Mouse (Mus musculus) 416B (cell line): ENCODE measurements around the gene Ubash3b.

Experiments used
- DNase-seq: peaks from one replicate; pipeline ENCODE4 v3.0.0; 2011; ENCODE audit warnings: low read depth

Gene Ubash3b

DNA sequence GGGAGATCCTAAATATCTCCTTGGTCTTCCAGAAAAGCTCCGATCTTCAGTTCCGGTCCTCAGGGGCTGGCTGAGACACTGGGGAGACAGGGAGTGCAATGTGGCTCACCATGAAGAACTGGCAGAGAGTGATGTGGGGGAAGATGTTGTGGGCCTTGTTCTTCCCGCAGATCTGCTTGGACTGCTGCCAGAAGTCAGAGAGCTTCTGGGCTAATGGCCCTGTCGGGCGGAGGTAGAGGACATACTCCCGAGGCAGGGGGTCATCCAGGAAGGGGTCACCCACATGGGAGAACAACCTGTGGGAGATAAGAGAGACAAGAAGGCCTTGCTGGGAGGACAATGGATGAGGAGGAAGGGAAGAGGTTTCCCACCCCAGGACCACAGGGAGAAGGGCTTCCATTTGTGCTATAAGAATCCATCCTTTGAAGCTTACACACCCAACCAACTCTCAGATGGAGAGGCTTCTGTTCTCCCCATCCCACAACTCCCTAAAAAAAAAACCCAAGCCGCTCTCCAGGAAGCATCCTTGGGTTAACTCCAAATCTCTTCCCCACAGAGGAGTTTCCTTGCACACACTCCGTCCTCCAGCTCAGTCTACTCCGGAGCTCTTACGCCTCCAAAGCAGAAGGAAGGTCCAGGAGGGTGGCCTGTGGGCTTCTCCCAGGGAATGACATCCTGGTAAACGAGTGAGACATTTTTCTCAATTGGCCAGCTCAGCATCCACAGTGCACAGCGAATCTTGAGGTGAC, 111.0 kb downstream of the Ubash3b start:
- DNase-seq: no peak

DNA sequence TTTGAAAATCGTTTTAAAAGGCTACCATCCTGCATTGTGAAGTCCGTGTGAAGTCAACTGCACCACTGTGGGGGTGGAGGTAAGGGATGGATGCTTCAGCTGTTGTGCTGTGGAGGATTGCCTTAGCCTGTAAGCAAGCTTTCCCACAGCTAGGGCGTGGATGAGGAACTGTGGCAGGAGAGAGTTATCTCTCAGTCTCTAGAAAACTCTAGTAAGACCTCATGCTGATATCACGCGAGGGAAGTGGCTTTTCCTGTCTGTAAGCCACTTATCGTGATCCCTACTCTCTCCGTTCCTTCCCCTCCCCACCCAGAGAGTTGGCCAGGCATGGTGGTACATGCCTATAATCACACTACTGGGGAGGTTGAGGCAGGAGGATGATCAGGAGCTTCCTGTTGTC, 112.2 kb downstream of the Ubash3b start:
- DNase-seq: peak; percentile 51

DNA sequence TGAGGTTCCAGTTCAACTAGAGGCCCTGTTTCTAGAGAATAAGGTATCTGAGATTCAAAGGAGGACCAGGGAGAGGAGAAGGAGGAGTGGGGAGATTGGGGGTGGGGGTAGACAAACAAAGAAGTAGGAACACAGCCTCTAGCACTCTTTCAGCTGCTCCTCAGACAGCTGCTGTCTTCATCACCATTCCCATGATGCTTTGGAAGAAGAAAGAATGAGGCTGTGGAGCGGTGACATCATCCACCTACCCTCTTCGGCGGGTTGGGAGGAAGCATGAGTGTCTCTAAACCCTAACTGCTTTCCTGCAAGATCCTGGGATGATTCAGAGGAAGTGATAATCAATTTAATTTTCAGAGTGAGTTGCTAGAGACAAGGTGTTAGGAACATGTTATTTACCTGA, 112.7 kb downstream of the Ubash3b start:
- peak; percentile 63 for DNase-seq

DNA sequence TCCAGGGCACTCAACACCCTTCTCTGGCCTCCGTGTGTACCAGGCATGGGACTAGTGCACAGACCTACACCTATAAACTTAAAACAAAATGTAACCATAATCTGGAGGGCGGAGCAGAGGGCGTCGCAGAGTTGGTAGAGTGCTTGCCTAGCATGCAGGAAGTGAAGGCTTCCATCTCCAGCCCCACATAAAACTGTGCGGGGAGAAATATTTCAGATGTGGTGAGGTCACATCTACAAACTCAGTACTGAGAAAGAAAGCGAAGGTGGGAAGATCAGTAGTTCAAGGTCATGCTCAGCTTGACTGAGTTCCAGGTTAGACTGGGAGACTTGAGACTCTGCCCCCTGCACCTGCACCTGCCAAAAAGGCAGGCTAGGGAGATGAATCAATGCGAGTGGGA, 113.3 kb downstream of the Ubash3b start:
- DNase-seq: no peak

DNA sequence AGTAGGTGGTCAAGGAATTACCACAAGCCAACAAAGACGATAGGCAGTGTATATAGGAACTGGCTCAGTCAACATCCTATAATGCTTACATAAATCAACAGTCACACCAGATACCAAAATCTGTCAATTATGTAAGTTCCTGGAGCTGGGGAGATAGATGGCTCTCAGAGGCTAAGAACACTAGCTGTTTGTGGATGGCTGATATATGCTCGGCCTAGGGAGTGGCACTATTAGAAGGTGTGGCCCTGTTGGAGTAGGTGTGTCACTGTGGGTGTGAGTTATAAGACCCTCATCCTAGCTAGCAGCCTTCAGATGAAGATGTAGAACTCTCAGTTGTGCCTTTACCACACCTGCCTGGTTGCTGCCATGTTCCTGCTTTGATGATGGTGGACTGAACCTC, 113.8 kb downstream of the Ubash3b start:
- DNase-seq: no peak

DNA sequence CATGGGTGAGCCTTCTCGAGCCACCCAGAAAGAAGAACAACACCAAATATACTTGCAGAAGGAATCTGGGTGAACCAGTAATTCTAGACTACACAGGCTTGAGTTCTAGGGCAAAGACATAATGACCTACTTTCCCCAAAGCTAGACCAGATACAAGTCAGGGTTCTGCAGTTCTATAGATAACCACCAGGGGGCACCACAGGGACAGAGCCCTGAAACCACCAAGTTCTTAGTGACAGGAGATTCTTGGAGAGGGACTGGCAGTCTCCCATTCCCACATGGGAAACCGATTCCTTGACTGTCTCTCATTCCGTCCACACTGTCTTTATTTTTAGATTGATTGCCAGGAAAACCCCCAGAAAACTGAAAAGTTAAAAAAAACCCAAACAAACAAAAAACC, 116.9 kb downstream of the Ubash3b start:
- peak; percentile 83 for DNase-seq

DNA sequence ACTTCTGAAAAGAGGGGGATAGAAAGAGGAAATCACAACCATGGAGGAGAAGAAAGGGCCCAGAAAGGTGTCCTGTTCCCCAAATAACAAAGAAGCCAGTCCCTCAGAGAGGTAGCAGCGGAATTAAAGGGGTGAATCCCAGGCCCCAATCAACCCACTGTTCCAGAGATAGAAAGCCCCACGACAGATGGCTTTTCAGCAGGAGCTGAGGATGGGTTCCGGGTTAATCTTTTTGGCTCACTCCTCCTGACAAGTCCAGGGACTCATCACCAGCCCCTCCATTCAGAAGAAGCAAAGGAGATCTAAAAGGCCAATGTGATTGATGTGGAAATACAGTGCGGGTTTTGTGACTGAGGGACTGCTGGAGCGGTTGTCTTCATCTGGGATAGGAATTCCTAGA, 117.9 kb downstream of the Ubash3b start:
- no peak for DNase-seq

DNA sequence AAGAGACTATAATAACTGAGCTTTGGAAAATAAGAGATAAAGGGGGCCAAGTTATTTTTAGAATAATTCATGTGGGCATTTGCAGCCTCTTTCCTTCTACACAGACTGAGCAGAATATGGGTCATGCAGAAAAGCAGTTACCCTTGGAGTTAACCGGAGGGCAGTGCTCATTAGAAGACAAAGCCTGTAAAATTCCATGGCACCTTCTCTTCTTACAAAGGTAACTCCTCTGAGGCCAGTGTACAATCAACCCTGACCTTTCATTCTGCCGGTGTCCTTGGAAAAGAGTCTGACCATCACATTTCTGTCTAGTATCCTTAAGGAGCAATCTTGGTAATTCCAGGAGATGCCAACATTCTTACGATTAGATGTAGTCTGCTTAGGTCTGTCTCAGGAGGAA, 120.1 kb downstream of the Ubash3b start:
- DNase-seq: no peak

DNA sequence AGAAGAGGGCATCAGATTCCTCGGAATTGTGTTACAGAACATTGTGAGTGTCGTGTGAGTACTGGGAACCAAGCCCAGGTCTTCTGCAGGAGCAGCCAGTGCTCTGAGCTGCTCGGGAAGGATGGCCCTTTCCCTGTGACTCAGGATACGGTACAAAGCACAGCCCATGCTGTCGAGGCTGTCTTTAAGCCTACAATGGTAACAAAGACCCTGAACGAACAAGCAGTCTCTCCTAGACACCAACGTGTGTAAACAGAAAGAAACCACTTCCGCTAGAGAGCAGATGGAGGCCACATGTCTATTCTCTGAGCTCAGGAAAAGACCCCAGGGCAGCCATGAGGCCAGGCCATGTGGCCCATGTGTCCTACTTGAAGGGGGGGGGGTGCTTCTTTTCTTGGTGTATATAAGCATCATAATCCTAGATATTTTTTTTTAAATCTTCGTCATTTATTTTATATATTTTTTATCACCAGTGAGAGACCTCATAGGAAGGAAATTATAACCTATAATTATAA, 123.3 kb downstream of the Ubash3b start:
- no peak for DNase-seq

DNA sequence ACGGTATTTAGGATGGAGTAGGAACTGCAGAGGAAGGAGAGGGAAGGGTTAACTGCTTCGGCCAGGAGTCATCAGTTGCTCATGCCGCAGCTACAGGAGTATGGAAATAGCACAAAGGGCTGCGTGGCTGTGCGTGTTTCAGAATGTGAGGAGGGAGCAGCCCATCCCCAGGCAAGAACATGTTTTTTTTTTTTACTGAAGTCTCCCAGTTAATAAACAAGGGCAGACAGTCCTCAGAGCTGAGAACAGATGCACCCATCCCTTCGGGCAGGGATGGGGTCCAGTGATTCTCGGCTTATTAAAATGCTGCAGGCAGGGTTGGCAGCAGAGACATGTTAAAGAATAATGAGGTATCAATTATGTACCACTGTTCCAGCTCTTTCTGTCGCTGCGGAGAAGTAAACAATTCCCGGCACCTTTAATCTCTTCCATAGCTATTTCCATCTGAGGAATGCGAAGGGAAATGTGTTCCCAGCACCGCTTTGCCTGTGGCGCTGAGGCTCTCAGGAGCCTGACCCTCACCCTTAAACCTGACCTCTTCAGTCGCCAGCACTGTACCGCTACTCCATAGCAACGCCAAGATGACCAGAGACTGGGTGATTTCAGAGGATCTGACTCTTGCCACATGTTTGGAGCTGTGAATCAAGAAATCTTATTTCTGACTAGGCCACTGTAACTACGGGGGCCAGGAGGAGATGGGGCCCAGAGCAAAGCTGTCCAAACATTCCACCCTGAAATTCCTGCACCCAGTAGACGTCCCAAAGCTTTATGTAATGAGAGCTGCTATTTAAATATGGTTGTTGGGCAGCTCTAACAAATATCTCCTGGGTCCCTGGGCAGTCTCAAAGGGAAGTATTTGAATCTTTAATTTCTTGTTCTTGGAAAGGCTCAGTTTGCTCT, 129.7 kb downstream of the Ubash3b start:
- DNase-seq: no peak

DNA sequence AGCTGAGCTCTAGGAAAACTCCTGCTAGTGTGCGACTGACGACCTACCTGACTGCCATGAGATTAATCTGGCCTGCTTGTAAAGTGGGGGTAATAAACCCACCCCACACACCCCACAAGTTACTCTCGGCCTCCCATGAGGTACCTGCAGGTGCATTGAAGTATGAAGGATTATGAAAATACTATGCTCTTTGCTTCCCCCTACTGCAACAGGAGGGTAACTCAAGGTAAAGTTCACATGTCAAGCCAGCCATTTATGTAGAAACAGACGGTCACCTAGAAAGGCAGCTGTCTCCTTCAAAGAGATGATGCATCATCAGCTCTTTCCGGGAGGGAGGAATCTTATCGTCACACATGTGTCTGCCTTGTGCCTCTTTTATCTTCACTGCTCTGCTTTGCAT, 131.7 kb downstream of the Ubash3b start:
- peak; percentile 20 for DNase-seq

DNA sequence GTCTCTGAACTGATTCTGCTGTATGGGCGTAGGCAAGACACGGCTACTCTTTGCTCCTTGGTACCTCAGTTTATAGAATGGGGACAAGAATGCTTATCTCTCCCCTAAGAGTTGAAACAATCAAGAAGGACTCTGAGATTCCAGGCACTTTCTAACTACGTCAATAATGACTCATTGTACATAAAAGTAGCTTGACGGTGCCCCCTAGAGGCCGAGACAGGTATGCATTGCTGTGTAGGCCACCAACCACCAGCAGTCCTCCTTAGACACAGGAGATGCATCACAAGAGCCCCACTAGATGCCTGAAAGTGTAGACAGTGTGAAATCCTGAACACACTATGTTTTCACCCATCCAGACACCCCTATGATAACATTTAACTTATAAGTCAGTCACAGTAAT, 133.0 kb downstream of the Ubash3b start:
- DNase-seq: peak; percentile 75

DNA sequence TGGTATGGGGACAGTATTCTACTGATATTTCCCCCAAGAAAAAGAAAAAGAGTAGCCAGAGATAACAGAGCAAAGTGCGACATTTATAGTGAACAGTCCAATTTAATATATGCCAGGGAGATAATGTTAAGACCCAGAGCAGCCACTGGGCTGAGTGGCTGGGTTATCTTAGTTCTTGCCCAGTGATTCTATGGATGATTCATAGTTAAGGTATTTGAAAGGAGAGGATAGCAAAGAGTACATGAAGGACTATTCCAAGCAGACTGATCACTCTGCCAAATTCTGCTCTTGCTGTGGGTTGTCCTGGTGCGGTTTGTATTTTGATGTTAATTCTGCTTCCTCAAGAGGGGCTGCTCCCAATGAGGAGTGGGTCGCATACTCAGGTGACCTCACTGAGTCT, 139.8 kb downstream of the Ubash3b start:
- DNase-seq: no peak

DNA sequence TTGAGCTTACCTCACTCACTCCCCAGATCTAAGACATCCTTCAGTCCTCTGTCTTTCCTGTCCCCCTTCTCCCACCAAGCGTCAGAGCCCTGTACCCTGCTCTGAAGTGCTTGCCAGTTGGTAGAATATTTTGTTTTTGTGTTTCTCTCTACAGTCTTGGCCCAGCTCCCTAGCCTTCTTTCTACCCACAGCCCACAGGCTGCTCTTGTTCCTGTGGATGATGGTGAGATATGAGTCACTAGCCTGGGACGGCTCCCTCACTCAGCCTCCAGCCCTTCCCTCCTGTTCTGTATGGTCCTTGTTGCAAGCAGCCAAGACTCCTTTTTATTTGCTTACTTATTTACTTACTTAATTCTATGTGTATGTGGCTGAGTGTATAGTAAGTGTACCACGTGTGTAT, 141.0 kb downstream of the Ubash3b start:
- DNase-seq: peak; percentile 8

DNA sequence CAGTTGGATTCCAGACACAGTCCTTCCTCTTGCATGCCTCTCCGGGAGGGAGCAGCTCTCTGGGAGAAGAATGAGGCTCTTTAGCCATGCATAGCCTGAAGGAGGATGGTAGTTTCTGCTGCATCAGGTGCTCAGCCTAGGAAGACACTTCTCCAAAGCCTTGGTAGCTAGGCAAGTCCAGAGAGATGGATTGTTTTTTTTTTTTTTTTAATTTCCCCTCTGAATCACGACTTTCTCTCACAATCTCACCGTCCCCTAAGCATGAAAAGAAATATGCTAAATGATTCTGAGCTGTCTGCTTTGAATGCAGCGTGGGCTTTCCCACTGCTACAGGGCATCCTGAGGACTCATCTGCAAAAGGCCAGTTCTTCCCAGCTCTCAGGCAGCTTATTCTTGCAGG, 147.0 kb downstream of the Ubash3b start:
- DNase-seq: no peak

DNA sequence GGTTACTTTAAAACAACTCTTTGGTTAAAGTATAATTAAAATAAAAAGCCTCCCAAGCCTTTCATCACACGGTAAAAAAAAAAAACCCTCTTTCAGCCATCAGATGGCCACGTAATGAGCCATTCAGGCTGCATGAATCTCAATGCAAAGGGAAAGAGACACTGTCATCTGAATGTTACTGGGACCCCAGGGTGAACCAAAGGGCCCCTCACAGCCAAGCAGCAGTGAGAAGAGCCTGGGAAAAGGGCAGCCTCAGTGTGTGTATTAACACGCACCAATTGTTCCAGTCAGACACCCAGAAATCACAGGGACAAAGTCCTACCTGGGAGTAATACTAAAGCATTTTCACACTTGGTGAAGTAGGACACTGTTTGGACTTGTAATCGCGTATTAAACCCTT, 149.0 kb downstream of the Ubash3b start:
- no peak for DNase-seq

DNA sequence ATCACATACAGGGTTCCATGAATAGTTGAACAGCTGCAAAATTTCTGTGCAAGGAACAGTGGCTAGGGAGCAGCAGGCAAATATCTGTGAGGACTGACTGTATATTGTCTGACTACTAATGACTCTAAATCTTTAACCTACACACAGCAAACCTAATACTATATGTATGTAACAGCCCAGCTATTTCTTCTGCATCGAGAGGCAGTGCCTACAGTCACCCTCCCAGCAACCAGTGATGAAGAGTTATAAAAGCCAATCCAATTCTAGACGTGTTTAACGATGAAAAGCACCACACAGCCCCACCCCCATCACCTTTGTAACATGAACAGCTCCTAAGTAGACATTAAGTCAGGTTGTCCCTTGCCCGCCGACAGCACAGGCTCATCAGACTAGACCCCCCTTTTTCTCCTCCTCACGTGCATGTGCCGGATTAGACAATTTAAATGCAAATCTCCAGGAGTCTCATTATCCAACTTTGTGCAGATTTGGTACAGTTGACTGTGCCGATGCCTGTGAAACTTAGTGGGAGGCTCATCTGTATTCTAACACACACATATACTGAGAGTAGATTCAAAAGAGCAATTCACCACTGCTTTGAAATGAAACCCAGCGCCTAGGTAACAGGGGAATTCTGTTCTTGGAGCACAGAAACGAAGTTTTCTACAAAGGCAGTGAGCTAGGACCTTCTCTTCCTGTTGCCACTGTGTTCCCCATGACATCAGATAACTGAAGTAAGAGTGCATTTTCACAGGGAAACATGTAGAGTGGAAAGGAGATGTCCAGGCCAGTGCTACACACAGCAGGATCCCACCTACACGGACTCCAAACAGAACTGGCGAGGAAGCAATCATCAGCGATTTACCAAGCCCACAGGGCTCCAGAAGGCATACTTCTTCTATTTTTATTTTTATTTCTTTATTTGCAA, 149.7 kb downstream of the Ubash3b start:
- DNase-seq: no peak

DNA sequence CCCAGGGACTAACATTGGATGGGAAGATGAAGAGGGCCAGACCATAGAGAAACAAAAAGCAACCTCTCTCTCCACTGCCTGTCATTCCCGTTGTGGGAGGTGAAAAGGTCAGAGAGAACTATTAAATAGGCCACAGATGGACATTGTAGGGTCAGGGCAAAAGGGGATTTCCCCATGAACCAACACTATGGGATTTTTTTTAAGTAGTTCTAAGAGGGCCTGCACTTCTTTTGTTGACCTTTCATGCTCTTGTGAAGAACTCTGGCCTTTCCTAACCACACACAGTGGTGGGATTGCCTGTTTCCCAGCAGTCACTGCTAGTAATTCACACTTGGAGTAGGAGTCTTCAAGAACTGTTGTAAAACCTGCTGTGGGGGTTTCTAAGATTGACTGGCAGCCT, 153.7 kb downstream of the Ubash3b start:
- DNase-seq: no peak

DNA sequence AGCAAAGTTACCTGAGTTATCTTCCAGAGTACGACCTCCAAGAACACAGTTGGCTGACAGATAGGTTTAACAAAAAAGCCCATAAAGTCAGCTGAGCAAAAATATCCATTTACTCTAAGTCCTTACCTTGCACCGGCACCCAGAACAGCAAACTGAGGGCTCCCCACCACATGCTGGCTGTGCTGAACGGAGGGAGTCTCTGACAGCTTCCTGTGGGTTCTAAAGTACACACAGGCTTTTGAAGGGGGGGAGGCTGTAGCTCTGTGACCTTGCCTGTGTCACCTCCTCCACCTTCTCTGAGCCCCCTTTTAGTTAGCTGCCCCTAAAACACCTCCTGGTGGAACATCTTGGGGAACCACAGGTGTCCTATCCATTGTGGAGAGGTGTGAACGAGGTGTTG, 157.1 kb downstream of the Ubash3b start, which contains the start of gene Crtam:
Crtam (minus strand) TSS at position 214 of the 400 bp plus-strand sequence.
- DNase-seq: no peak

DNA sequence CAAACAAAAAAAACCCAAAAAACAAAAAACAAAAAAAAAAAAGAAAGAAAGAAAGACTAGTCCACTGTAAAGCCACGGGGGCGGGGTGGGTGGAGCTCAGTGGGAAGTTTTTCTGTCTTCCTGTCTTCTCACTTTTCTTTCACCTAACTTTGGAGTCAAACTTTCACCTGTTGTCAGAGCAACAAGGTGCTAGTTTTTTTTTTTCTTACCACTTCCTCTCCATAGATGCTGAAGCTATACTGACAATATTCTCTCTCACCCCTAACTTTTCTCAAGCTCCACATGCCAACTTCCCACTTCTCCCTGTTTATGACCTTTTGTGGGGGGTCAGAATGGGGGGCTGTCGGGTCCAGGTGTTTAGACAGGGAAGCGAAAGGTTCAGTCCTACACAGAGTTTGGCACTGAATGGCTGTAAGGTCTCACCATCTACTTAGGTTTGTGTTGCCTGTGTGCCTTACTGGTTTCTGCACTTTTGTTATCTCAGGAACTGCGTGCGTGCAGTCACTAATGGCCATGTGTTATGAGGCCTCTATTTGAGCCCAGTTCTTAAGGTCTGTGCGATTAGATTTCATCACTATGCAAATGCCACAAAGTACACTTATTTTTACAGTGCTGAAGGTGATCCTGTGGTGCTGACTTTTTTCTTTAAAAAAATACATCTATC, 164.2 kb downstream of the Ubash3b start:
- DNase-seq: no peak

DNA sequence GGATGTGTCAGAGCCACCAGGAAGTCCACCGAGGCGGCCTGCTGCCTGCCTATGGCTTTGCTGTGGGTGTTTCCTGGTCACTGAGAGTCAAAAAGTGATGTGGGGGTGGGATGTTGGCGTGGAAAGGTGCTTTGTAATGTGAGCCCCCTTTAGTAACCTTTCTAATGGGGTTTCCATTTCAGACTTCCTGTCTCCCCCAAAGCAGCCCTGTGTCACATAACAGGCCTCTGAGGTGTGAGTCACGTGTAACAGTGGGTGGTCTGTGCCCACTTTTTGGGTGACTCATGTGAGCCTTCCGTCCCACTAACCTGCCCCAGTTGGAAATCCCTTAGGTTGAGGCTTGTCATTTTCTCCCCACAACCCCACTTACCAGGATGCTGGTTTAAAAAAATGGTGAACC, 167.4 kb downstream of the Ubash3b start:
- DNase-seq: peak; percentile 41
